In the genomic region with DNA sequence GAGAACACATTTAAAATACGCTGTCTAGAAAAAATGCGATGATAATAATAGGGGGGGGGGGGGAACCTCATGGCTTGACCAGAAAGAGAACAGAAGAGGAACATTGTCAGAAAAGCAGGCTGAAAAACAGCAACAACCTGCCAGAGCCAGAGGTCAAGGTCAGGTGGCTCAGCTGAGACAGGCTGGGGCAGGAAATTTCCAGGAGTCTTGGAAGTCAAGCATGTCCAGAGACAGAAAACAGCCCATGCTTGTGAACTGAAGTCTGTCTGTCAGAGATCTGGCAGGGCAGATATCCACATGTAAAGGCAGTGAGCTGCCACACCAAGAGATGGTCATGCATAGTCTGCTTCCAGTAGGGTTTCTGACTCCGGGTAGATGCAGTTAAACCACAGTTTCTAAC, we compare ENCODE assay signal across 19 mouse cellular contexts.
"Had no signal": no experiment of that assay in that cellular context is flagged by ENCODE, and none has a peak within 500 bp of the region (broad histone marks: within the 10 kb centered on the region; RNA-seq: fewer than 3 reads in every experiment).

No protein-coding gene starts in this region.

- H3K4me2 ChIP-seq: limb, embryonic 12.5 days; limb, embryonic 15.5 days; liver, embryonic 11.5 days; lung, embryonic 14.5 days; midbrain, embryonic 13.5 days; neural tube, embryonic 13.5 days had no signal

- H3K4me3 ChIP-seq: limb, embryonic 12.5 days; limb, embryonic 15.5 days; megakaryocyte, embryonic 14.5 days; midbrain, embryonic 10.5 days; midbrain, embryonic 13.5 days; myocyte; neural tube, embryonic 13.5 days had no signal

- DNase-seq: left cerebral cortex, postnatal 4 days; liver, postnatal 0 days; lung, embryonic 14.5 days; retina, postnatal 1 day; right cerebral cortex, postnatal 25 days; thymus, adult 18-20 months; thymus, postnatal 36 days had no signal

- H3K9ac ChIP-seq: limb, embryonic 12.5 days; limb, embryonic 15.5 days; liver, embryonic 14.5 days; liver, postnatal 0 days; lung, embryonic 14.5 days; midbrain, embryonic 13.5 days; neural tube, embryonic 13.5 days had no signal

- H3K9me3 ChIP-seq: limb, embryonic 12.5 days; limb, embryonic 15.5 days; megakaryocyte, embryonic 14.5 days; midbrain, embryonic 10.5 days; midbrain, embryonic 13.5 days; neural tube, embryonic 13.5 days had no signal

- ATAC-seq: intestine, embryonic 16.5 days; liver, postnatal 0 days; lung, postnatal 0 days; midbrain, embryonic 13.5 days; midbrain, embryonic 16.5 days had no signal

- H3K27ac ChIP-seq: limb, embryonic 12.5 days; limb, embryonic 15.5 days; liver, embryonic 14.5 days; midbrain, embryonic 10.5 days; midbrain, embryonic 13.5 days; neural tube, embryonic 13.5 days had no signal

- H3K4me1 ChIP-seq: limb, embryonic 12.5 days; limb, embryonic 15.5 days; midbrain, embryonic 10.5 days; midbrain, embryonic 13.5 days; neural tube, embryonic 13.5 days had no signal

- H3K27me3 ChIP-seq: limb, embryonic 12.5 days; limb, embryonic 15.5 days; megakaryocyte, embryonic 14.5 days; midbrain, embryonic 13.5 days; neural tube, embryonic 13.5 days had no signal

- H3K36me3 ChIP-seq: limb, embryonic 12.5 days; limb, embryonic 15.5 days; midbrain, embryonic 10.5 days; midbrain, embryonic 13.5 days; neural tube, embryonic 13.5 days had no signal
